Mouse (Mus musculus): ENCODE results near the gene Spint1.

DNA sequence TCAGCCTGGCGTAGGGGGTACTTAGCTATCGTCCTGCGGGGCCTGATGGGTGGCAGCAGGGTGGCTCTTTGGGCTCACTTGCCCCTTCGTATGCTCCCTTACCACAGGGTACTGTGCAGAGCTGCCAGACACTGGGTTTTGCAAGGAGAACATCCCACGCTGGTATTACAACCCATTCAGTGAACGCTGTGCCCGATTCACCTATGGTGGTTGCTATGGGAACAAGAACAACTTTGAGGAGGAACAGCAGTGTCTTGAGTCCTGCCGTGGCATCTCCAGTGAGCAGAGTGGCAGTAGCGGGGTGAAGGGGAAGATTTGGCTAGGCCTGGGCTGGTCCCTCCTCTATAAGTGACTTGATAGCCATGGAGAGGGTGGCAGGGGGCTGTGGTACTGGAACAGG, 10.7 kb downstream of the Spint1 start:
- TF ChIP-seq CTCF (conservative IDR thresholded peaks at IDR 0.05; ENCODE audit: insufficient read depth, insufficient read length, low read depth, low read length) (no peak), POLR2A (IDR thresholded peaks at IDR 0.05; ENCODE audit: low read depth, low read length) (no peak)
